In the genomic region with DNA sequence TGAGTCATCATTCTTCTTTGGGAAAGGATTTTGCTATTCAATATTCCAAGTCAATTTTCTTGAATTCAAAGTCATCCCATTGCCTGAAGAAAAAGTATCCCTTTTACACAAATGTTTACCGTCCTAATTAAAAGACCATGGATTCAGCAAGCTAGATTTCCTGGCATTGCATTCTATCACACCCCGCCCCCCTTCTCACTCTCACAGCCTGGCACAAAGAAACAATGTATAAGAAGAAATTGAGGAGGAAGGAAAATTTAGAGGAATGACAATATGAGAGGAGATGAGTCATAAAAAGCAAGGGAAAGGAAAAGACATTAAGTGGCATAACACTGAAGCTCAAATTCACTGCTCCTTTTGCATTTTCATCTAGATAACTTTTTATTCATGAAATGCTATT, we compare ENCODE assay signal across 24 mouse cellular contexts.
DNase-seq lines count a peak whose midpoint lies in the region; ATAC-seq and TF ChIP-seq lines count a peak whose summit lies in the region.
"Had no signal": no experiment of that assay in that cellular context is flagged by ENCODE, and none has a peak within 500 bp of the region (broad histone marks: within the 10 kb centered on the region; RNA-seq: fewer than 3 reads in every experiment).

No protein-coding gene starts in this region.

- intact Hi-C loops in left cerebral cortex, adult 2 months (cut with DNase I), result no loop called here

- no peaks in the 10 kb centered on the region for H3K4me1 ChIP-seq in forebrain, embryonic 14.5 days (ENCODE audit: control insufficient read depth, insufficient read depth, low read length)
- no peaks in the 10 kb centered on the region for H3K4me1 ChIP-seq in forebrain, embryonic 11.5 days (replicated peaks; ENCODE audit: control insufficient read depth, insufficient read depth, low read length)
- H3K4me1 ChIP-seq in lung, postnatal 0 days (ENCODE audit: insufficient read depth, low read depth, low read length), result no peaks in the 10 kb centered on the region
- H3K4me1 ChIP-seq: embryonic facial prominence, embryonic 10.5 days; embryonic facial prominence, embryonic 12.5 days; forebrain, embryonic 12.5 days; forebrain, embryonic 15.5 days had no signal

- no peaks in the 10 kb centered on the region for H3K36me3 ChIP-seq in forebrain, embryonic 14.5 days (ENCODE audit: control insufficient read depth, insufficient read depth, low read length)
- H3K36me3 ChIP-seq in forebrain, embryonic 11.5 days (ENCODE audit: control insufficient read depth, insufficient read depth, low read length), result no peaks in the 10 kb centered on the region
- H3K36me3 ChIP-seq in lung, postnatal 0 days (ENCODE audit: insufficient read depth, low read length), result no peaks in the 10 kb centered on the region
- H3K36me3 ChIP-seq: embryonic facial prominence, embryonic 10.5 days; embryonic facial prominence, embryonic 12.5 days; forebrain, embryonic 12.5 days; forebrain, embryonic 15.5 days; G1E had no signal

- no peak overlapping the region for H3K4me3 ChIP-seq in forebrain, embryonic 14.5 days (ENCODE audit: low read depth, low read length)
- H3K4me3 ChIP-seq in forebrain, embryonic 11.5 days (ENCODE audit: low read depth, low read length), result no peak overlapping the region
- H3K4me3 ChIP-seq in left cerebral cortex, adult 2 months, result no peak overlapping the region
- no peak overlapping the region for H3K4me3 ChIP-seq in lung, postnatal 0 days (ENCODE audit: low read depth, low read length)
- H3K4me3 ChIP-seq: embryonic facial prominence, embryonic 10.5 days; embryonic facial prominence, embryonic 12.5 days; forebrain, embryonic 12.5 days; forebrain, embryonic 15.5 days had no signal

- no peaks in the 10 kb centered on the region for H3K27me3 ChIP-seq in forebrain, embryonic 14.5 days (replicated peaks; ENCODE audit: control insufficient read depth, insufficient read depth, low read length)
- no peaks in the 10 kb centered on the region for H3K27me3 ChIP-seq in forebrain, embryonic 11.5 days (ENCODE audit: control insufficient read depth, insufficient read depth, low read length)
- H3K27me3 ChIP-seq in lung, postnatal 0 days (replicated peaks; ENCODE audit: insufficient read depth, low read length), result no peaks in the 10 kb centered on the region
- H3K27me3 ChIP-seq: CH12.LX; embryonic facial prominence, embryonic 12.5 days; forebrain, embryonic 12.5 days; forebrain, embryonic 15.5 days; Patski had no signal

- 73% methylated on average over 2 of the region's 2 CpGs for WGBS in forebrain, embryonic 14.5 days
- 80% methylated on average over 2 of the region's 2 CpGs for WGBS in forebrain, embryonic 11.5 days
- WGBS in lung, postnatal 0 days, result 84% methylated on average over 2 of the region's 2 CpGs

- peak; percentile 5 for DNase-seq in forebrain, embryonic 14.5 days (ENCODE audit: low spot score)
- DNase-seq in forebrain, embryonic 11.5 days (ENCODE audit: low spot score), result no peak
- DNase-seq in left cerebral cortex, adult 11 months (ENCODE audit: low spot score), result peak; percentile 7
- no peak for DNase-seq in left cerebral cortex, adult 2 months (ENCODE audit: extremely low spot score in 1 of 2, low spot score in 2 of 2)
- DNase-seq in lung, postnatal 0 days (ENCODE audit: low spot score), result no peak
- DNase-seq: adrenal gland, adult 8-10 months; adrenal gland, postnatal 14 days; adrenal gland, postnatal 36 days; B cell, adult 2 months; cerebellum, adult 11-12 months; cerebellum, adult 2 months; cerebellum, adult 9-10 months; cerebellum, postnatal 10 days; cerebellum, postnatal 25 days; forebrain, postnatal 0 days had no signal

- no peak overlapping the region for H3K27ac ChIP-seq in forebrain, embryonic 14.5 days (ENCODE audit: low read depth, low read length)
- H3K27ac ChIP-seq in forebrain, embryonic 11.5 days (ENCODE audit: low read depth, low read length), result no peak overlapping the region
- H3K27ac ChIP-seq in left cerebral cortex, adult 2 months, result no peak overlapping the region
- no peak overlapping the region for H3K27ac ChIP-seq in lung, postnatal 0 days (ENCODE audit: low read length)
- H3K27ac ChIP-seq: embryonic facial prominence, embryonic 10.5 days; embryonic facial prominence, embryonic 12.5 days; forebrain, embryonic 12.5 days; forebrain, embryonic 15.5 days had no signal

- no peak for ATAC-seq in forebrain, embryonic 14.5 days
- no peak for ATAC-seq in forebrain, embryonic 11.5 days (replicated peaks; ENCODE audit: low FRiP score)
- ATAC-seq in lung, postnatal 0 days, result no peak
- ATAC-seq: activated CD4-positive, CD25-positive, alpha-beta regulatory T cell, adult 4 months; CD4-positive, CD25-positive, alpha-beta regulatory T cell, adult 4 months; forebrain, embryonic 15.5 days; forebrain, postnatal 0 days; Patski had no signal

- H3K9ac ChIP-seq in forebrain, embryonic 14.5 days (ENCODE audit: low read length), result no peak overlapping the region
- H3K9ac ChIP-seq in forebrain, embryonic 11.5 days (ENCODE audit: low read length), result no peak overlapping the region
- H3K9ac ChIP-seq in lung, postnatal 0 days (replicated peaks; ENCODE audit: low read depth), result no peak overlapping the region
- H3K9ac ChIP-seq: embryonic facial prominence, embryonic 12.5 days; forebrain, embryonic 12.5 days; forebrain, embryonic 15.5 days; forebrain, postnatal 0 days had no signal

- H3K4me2 ChIP-seq in forebrain, embryonic 14.5 days (ENCODE audit: low read length), result no peak overlapping the region
- H3K4me2 ChIP-seq in forebrain, embryonic 11.5 days (ENCODE audit: low read depth, low read length, severe bottlenecking), result no peak overlapping the region
- H3K4me2 ChIP-seq in lung, postnatal 0 days (replicated peaks; ENCODE audit: low read depth, low read length), result no peak overlapping the region
- H3K4me2 ChIP-seq: embryonic facial prominence, embryonic 12.5 days; forebrain, embryonic 12.5 days; forebrain, embryonic 15.5 days had no signal

- no peaks in the 10 kb centered on the region for H3K9me3 ChIP-seq in forebrain, embryonic 14.5 days (replicated peaks; ENCODE audit: control insufficient read depth, low read length)
- H3K9me3 ChIP-seq in forebrain, embryonic 11.5 days (ENCODE audit: control insufficient read depth, low read length), result no peaks in the 10 kb centered on the region
- no peaks in the 10 kb centered on the region for H3K9me3 ChIP-seq in lung, postnatal 0 days (ENCODE audit: low read length)
- H3K9me3 ChIP-seq: embryonic facial prominence, embryonic 10.5 days; embryonic facial prominence, embryonic 12.5 days; forebrain, embryonic 12.5 days; forebrain, embryonic 15.5 days; G1E had no signal

- TF ChIP-seq CTCF in left cerebral cortex, adult 2 months (IDR thresholded peaks at IDR 0.05), result no peak
- TF ChIP-seq CTCF in lung, postnatal 0 days (IDR thresholded peaks at IDR 0.05), result no peak

- no peak for TF ChIP-seq EP300 in lung, postnatal 0 days (IDR thresholded peaks at IDR 0.05)

Comparison
In these comparisons a context has a peak if more than half of its experiments do, and no peak if none do; other contexts are left out.
1. DNase-seq: peak in forebrain, embryonic 14.5 days (single experiment) and left cerebral cortex, adult 11 months (single experiment); none in forebrain, embryonic 11.5 days (single experiment), left cerebral cortex, adult 2 months (0 of 2) and lung, postnatal 0 days (single experiment).